Mouse (Mus musculus) limb, embryonic 10.5 days (tissue): ENCODE results near the gene Fam210b. TPM values are rescaled to one million over a fixed set of nuclear protein-coding genes. Genes with fewer than 3 reads are reported as not detected.
"Not testable (repeated sequence)": the region's sequence is repeated elsewhere in the genome, so short reads cannot be mapped to it uniquely, and the experiment has no call there.

Experiments used
- DNase-seq: peaks from one replicate; pipeline ENCODE4 v3.0.0-alpha.2; 2017; ENCODE audit warnings: low spot score
- H3K27ac ChIP-seq: fragments of 300-500 bp; sonication (generic); 2 replicates; pipeline ENCODE4 v1.5.1; 2016; ENCODE audit warnings: mild to moderate bottlenecking
- H3K27me3 ChIP-seq: fragments of 300-500 bp; sonication (generic); 2 replicates; pipeline ENCODE4 v1.6.1; 2016; ENCODE audit warnings: low read depth, mild to moderate bottlenecking; ENCODE audit not compliant: poor library complexity, severe bottlenecking
- H3K36me3 ChIP-seq: fragments of 300-500 bp; sonication (generic); 2 replicates; pipeline ENCODE4 v1.6.1; 2016; ENCODE audit warnings: mild to moderate bottlenecking, moderate library complexity
- H3K4me1 ChIP-seq: fragments of 300-500 bp; sonication (generic); 2 replicates; pipeline ENCODE4 v1.6.1; 2016
- H3K4me3 ChIP-seq: fragments of 300-500 bp; sonication (generic); 2 replicates; pipeline ENCODE4 v1.5.1; 2016; ENCODE audit warnings: mild to moderate bottlenecking, moderate library complexity
- H3K9me3 ChIP-seq: fragments of 300-500 bp; sonication (generic); replicated peaks from 2 replicates; pipeline ENCODE4 v1.6.1; 2016; ENCODE audit warnings: mild to moderate bottlenecking
- WGBS: fragments of 180-500 bp; shearing (Covaris S2); methylation state at CpG from one replicate; pipeline ENCODE4 v1.1.7; 2016; 5-methylcytosine and 5-hydroxymethylcytosine counted together
- polyA plus RNA-seq: library from polyadenylated mRNA; unstranded; fragments of >200 nt; fragmentation: Nextera tagmentation; extraction: Ambion mirVana; gene quantifications from 2 replicates; pipeline ENCODE4 v1.2.1, GENCODE M21; 2016

Fam210b gene
- 10.7 and 13.7 TPM in 2 replicates for polyA plus RNA-seq

GRCm38 (mm10) chr2:172345258-172345738 is at the start of gene Fam210b:
Gene Fam210b (plus strand): TSS chr2:172345565.
- Histone ChIP-seq H3K9me3 (no peaks in the 10 kb centered on the region), H3K36me3 (no peaks in the 10 kb centered on the region), H3K4me1 (peaks cover 28% of the 10 kb centered on the region), H3K27me3 (peaks cover 21% of the 10 kb centered on the region), H3K4me3 (peak within 1 kb of the TSS; percentile 80), H3K27ac (peak within 1 kb of the TSS; percentile 79)
- peak; percentile 95 for DNase-seq
- under 1% methylated on average over 35 of the region's 35 CpGs for WGBS

DNA sequence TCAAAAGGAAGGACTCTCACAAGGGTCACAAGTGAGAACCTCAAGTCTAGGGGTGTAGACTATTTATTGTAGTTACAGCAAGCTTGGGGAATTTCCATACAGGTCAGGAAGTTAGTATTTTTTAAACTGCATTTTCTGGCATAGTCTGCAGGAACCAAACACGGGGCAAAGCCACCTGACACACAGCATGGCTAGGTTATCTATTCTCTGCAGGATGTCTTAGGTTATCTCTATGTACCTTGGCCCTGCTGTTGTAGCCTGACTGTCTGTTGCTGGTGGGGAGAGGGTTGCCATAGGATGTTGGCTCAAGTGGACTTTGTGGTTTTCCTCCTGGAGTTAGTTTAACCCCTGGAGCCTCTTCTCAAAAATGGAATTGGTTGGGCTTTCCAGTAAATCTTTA is 47.3 kb upstream of the Fam210b start:
- Histone ChIP-seq H3K27me3 (peaks cover 5% of the 10 kb centered on the region; the same call in 1 of the 2 replicates), H3K4me3 (no peak overlapping the region), H3K27ac (no peak overlapping the region), H3K36me3 (no peaks in the 10 kb centered on the region), H3K4me1 (peaks cover 10% of the 10 kb centered on the region), H3K9me3 (no peaks in the 10 kb centered on the region)
- DNase-seq: no peak
- 68% methylated on average over 1 of the region's 1 CpGs for WGBS

DNA sequence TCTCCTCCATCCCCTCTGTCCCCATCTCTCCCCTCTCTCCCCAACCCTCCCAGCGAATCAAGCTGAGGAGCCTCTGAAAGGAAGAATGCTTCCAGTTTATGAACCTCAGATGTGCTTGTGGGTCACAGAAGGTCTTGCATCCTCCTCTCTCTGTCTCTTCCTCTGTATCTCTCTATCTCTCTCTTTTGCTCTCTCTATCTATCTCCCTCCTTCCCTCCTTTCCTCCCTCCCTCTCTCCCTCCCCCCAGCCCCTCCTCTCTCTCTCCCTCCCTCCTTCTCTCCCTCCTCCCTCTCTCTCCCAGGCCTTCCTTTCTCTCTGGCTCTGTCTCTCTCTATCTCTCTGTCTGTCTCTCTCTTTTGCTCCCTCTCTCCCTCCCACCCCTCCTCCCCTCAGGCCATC is 46.8 kb upstream of the Fam210b start:
- Histone ChIP-seq H3K36me3 (no peaks in the 10 kb centered on the region), H3K27ac (no peak overlapping the region), H3K27me3 (peaks cover 5% of the 10 kb centered on the region; the same call in 1 of the 2 replicates), H3K9me3 (no peaks in the 10 kb centered on the region), H3K4me1 (peaks cover 10% of the 10 kb centered on the region), H3K4me3 (no peak overlapping the region)
- no peak for DNase-seq
- WGBS: 50% methylated on average over 1 of the region's 1 CpGs

- WGBS: 31% methylated on average over 14 of the region's 14 CpGs
- Histone ChIP-seq H3K36me3 (no peaks in the 10 kb centered on the region), H3K4me1 (peaks cover 10% of the 10 kb centered on the region), H3K27me3 (peaks cover 5% of the 10 kb centered on the region; the same call in 1 of the 2 replicates), H3K9me3 (no peaks in the 10 kb centered on the region), H3K4me3 (no peak overlapping the region), H3K27ac (no peak overlapping the region)
- no peak for DNase-seq
These were observed 46.0 kb upstream of the Fam210b start for GRCm38 (mm10) chr2:172299126-172299921.

DNA sequence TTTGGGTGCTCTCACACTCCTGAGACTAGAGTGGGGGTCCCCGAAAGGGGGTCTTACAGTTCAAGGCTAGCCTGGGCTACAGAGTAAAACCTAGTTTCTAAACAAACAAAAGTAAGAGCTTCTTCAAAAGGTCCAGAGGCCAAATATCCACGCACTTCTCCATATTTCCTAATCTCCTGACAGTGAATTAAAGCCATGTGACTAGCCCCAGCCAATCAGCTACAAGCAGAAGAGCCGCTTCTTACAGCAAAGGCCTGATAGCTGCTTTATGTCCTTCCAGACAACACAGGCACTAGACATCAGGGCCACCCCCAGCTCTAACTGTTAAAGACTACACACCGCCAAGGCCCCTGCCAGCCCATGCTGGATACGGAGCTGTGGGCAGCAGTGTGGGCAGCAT is 43.0 kb upstream of the Fam210b start:
- H3K4me1 ChIP-seq: peaks cover 10% of the 10 kb centered on the region
- no peaks in the 10 kb centered on the region for H3K36me3 ChIP-seq
- DNase-seq: no peak
- H3K9me3 ChIP-seq: no peaks in the 10 kb centered on the region
- no peak overlapping the region for H3K27ac ChIP-seq
- H3K4me3 ChIP-seq: no peak overlapping the region
- peaks cover 5% of the 10 kb centered on the region; the same call in 1 of the 2 replicates for H3K27me3 ChIP-seq
- WGBS: 92% methylated on average over 5 of the region's 5 CpGs

GRCm38 (mm10) chr2:172304118-172304708 is 41.2 kb upstream of the Fam210b start:
- Histone ChIP-seq H3K27ac (no peak overlapping the region), H3K4me1 (peaks cover 5% of the 10 kb centered on the region; the same call in 1 of the 2 replicates), H3K27me3 (peaks cover 5% of the 10 kb centered on the region; the same call in 1 of the 2 replicates), H3K9me3 (no peaks in the 10 kb centered on the region), H3K36me3 (no peaks in the 10 kb centered on the region), H3K4me3 (no peak overlapping the region)
- DNase-seq: no peak
- 75% methylated on average over 8 of the region's 8 CpGs for WGBS

GRCm38 (mm10) chr2:172305546-172305945 is 39.8 kb upstream of the Fam210b start:
- not testable (repeated sequence) for H3K36me3 ChIP-seq, H3K27me3 ChIP-seq, H3K9me3 ChIP-seq, H3K4me1 ChIP-seq, H3K27ac ChIP-seq, H3K4me3 ChIP-seq, DNase-seq
- WGBS: 81% methylated on average over 7 of the region's 7 CpGs

GRCm38 (mm10) chr2:172306544-172306943 is 38.8 kb upstream of the Fam210b start:
- Histone ChIP-seq H3K9me3 (no peaks in the 10 kb centered on the region), H3K36me3 (no peaks in the 10 kb centered on the region), H3K4me3 (no peak overlapping the region), H3K27ac (no peak overlapping the region), H3K27me3 (no peaks in the 10 kb centered on the region), H3K4me1 (no peaks in the 10 kb centered on the region)
- no peak for DNase-seq
- WGBS: 64% methylated on average over 4 of the region's 4 CpGs

- H3K27ac ChIP-seq: no peak overlapping the region
- no peaks in the 10 kb centered on the region for H3K9me3 ChIP-seq
- H3K4me1 ChIP-seq: no peaks in the 10 kb centered on the region
- no peaks in the 10 kb centered on the region for H3K27me3 ChIP-seq
- WGBS: 91% methylated on average over 9 of the region's 9 CpGs
- no peaks in the 10 kb centered on the region for H3K36me3 ChIP-seq
- no peak overlapping the region for H3K4me3 ChIP-seq
- DNase-seq: no peak
These were observed 33.6 kb upstream of the Fam210b start for GRCm38 (mm10) chr2:172311731-172312130.

- WGBS: 19% methylated on average over 9 of the region's 9 CpGs
- Histone ChIP-seq H3K36me3 (no peaks in the 10 kb centered on the region), H3K9me3 (no peaks in the 10 kb centered on the region), H3K4me3 (no peak overlapping the region), H3K27ac (no peak overlapping the region), H3K27me3 (no peaks in the 10 kb centered on the region), H3K4me1 (no peaks in the 10 kb centered on the region)
- DNase-seq: peak; percentile 90
These were observed 24.5 kb upstream of the Fam210b start for GRCm38 (mm10) chr2:172320878-172321277.

DNA sequence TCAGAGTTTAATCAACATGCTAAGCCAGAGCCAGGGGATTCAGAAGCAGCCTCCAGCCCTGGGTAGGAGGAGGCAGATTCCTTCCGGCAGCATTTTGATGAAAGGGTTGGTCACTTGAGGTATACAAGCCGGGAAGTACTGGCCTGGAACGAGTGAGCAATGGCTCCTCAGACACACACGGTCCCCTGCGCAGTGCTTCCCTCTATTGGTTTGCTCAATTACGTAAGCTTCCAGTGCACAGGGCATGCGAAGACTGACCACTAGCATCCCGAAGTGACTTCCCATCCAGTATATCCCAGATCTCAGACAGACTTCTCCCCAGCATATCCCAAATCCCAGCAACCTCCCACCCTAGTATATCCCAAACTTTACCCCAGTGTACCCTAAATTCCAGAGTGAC is 17.1 kb upstream of the Fam210b start:
- no peak for DNase-seq
- Histone ChIP-seq H3K9me3 (no peaks in the 10 kb centered on the region), H3K36me3 (no peaks in the 10 kb centered on the region), H3K4me1 (peaks cover 4% of the 10 kb centered on the region; the same call in 1 of the 2 replicates), H3K27me3 (peaks cover 25% of the 10 kb centered on the region), H3K4me3 (no peak overlapping the region), H3K27ac (no peak overlapping the region)
- WGBS: 60% methylated on average over 8 of the region's 8 CpGs

- Histone ChIP-seq H3K4me1 (peaks cover 4% of the 10 kb centered on the region; the same call in 1 of the 2 replicates), H3K36me3 (no peaks in the 10 kb centered on the region), H3K27me3 (peaks cover 25% of the 10 kb centered on the region), H3K4me3 (no peak overlapping the region), H3K27ac (no peak overlapping the region), H3K9me3 (no peaks in the 10 kb centered on the region)
- peak; percentile 75 for DNase-seq
- whole genome bisulfite sequencing: 10% methylated on average over 13 of the region's 13 CpGs
These were observed 16.2 kb upstream of the Fam210b start for GRCm38 (mm10) chr2:172329179-172329578.
